Mouse (Mus musculus): ENCODE measurements around the gene Gabrd.
"Not testable (repeated sequence)": the region's sequence is repeated elsewhere in the genome, so short reads cannot be mapped to it uniquely, and the experiment has no call there.

The Gabrd gene

DNA sequence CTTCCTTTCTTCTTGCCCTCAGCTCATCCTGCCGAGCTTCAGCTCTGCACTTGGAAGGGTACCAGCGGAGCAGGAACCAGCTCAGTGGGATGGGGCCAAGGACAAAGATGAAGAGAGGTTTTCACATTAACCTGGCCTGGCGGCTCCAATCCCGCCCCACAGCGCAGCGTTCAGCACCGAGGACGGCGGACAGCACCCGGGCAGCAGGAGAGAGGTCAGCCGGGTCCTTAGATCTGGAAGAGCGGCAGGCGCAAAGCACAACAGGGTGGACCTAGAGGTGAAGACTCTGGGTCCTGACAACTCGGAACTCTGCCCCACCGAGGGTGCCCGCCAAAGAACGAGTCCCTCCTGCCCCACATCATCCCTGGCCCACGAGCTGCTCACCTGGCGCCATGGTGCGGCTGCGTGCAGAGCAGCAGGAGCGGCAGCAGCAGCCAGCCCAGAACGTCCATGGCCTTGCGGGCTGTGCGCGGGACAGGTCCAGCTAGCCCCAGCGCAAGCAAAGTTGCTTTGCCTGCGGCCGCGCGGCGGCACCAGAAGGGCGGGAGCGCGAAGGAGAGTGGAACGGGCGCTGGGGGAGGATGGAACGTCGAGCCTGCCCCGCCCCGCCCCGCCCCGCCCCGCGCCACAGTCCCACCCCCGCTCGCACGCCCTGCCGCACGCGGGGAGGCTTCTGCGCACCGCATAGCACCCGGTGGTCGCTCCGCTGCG lies at the start of gene Gabrd:
Gene Gabrd, minus strand, starts transcription at position 602 of the 711 bp plus-strand sequence.
- peak; percentile 10 for DNase-seq (ENCODE audit: low read depth)

DNA sequence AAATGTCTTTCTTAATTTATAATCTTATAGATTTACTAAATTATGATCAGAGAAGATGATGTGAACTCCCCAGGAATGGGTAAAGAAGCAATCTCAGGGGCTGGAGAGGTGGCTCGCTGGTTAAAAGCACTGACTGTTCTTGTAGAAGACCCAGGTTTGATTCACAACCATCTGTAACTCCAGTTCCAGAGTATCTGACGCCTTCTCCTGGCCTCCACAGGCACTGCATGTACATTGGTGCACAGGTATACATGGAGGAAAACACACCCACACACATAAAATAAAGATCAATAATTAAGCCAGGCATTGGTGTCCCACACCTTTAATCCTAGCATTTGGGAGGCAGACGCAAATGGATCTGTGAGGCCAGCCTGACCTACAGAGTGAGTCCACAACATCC lies 44.9 kb upstream of the Gabrd start:
- DNase-seq (ENCODE audit: low read depth), result no peak

DNA sequence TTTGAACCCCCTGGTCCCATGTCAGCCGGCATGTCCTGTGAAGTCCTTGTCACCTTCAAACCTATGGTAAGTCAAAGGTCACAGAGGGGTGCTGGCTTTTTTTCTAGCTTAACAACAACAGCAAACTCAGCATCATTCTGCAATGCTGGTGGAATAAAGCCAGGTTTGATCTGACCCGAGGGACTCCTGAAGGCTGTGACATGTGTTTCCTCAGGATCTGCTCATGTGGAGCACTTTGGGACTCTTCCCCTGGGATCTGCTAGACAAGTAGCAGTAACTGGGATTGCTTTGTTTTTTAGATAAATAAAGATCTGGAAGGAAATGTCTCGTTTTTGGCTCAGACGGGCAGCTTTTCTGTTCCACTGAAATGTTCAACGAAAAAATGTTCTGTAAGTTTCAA lies 36.1 kb upstream of the Gabrd start:
- DNase-seq (ENCODE audit: low read depth), result no peak

DNA sequence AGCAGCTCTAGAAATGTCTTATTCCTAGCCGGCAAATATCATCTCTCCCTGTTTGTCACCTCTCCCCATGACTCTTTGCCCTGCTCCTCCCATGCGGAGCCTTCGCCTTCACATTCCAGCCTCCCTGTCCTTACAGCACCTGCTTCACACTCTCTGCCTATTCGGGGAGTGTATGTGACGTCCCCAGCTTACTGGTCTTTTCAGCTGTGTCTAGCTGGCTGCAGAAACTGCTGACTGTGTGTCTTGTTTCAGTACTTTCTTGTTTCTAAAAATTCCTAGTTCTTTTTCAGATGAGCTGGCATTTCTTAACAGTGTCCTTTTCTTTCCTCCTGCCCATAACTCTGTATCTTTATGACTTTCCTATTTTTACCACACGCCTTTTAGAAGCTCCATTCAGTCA lies 34.4 kb upstream of the Gabrd start:
- DNase-seq (ENCODE audit: low read depth), result no peak

DNA sequence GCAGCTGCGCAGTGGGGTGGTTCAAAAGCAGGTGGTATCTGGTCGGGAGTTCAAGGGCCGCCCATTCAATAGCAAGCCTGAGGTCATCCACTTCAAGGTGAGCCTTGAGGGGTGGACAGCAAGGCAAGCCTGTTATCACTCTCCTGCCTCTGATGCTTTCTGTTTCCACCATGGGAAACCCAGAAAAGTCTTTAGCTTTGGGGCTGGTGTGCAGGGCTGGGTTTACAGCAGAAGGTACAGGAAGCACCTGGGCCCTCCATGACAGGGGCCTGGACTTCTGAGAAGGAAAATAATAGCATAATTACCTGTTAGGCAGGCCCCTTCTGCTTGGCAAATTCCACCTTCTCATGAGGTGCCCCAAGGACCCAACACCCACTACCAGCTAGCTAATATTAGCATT lies 31.3 kb upstream of the Gabrd start:
- no peak for DNase-seq (ENCODE audit: low read depth)

DNA sequence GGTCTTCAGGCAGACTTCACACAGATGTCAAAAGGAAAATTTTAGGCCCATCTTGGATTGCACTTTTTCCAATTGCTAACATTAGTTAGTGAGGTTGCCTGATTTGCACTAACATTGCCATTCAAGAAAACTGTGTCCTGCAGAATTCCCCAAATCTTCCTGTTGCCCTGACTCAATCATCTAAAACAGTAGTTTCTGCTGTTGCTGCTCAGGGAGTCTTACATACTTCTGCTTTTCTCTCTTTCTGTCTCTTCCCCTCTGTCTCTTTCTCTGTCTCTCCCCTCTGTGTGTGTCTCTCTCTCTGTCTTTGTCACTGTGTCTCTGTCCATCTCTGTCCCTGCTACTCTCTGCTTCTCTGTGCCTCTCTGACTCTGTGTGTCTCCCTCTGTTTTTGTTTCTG lies 30.5 kb upstream of the Gabrd start:
- DNase-seq (ENCODE audit: low read depth), result no peak

DNA sequence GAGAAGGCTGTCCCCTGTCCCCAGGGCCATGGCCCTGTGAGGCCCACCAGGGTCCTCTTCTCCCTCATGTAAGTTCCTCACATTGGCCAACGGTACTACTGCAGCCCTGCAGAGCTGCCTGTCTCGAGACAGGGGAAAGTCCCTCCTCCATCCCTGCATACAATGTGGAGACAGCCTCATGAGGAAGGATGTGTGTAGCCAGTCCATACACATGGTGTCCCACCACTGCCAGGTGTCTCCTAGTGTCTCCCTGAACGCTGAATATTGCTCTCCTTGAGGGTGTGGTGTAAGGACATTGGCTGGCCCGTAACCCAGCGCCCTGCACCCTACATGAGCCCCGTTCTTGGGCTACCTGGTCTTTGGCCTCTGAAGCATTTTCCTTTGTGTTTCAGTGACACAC lies 28.4 kb upstream of the Gabrd start:
- DNase-seq (ENCODE audit: low read depth), result no peak

DNA sequence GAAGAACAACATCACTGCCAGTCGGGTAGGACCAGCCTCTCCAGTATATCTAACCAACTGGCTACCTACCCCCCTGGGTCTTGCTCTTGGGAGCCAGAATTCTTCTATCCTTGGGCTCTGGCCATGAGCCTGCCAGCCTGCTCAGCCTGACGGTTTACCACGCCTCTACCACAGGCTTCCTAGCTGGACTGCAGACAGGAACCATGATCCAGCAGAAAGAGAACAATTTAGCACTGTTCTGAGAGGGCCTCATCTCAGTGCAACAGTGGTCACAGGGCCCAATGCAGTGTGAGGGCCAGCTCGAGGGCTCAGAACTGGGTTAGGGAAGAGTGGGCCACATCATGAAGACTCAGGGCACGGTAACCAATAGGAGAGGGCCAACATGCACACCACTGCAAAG lies 26.1 kb upstream of the Gabrd start:
- no peak for DNase-seq (ENCODE audit: low read depth)

GRCm38 (mm10) chr4:155421412-155422370 lies 23.8 kb upstream of the Gabrd start:
- not testable (repeated sequence) for DNase-seq (ENCODE audit: low read depth)

DNA sequence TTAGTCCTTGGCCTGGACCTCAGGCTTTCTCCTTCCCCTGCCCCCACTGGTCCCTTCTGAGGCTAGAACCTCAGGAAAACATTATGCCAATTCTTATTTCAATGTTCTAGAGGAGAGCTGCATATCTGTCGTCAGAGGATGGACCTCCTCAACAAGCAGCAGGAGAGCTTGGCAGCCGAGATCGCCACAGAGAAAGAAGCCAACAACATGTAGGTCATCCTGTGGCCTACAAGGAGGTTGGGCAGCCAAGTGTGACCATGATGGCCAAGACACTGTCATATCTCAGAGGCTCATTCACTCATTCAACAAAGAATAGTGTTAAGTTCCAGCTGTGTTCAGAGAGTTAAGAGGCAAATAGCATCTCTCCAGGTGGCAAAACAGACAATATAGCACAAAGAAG lies 22.2 kb upstream of the Gabrd start:
- DNase-seq (ENCODE audit: low read depth), result no peak

DNA sequence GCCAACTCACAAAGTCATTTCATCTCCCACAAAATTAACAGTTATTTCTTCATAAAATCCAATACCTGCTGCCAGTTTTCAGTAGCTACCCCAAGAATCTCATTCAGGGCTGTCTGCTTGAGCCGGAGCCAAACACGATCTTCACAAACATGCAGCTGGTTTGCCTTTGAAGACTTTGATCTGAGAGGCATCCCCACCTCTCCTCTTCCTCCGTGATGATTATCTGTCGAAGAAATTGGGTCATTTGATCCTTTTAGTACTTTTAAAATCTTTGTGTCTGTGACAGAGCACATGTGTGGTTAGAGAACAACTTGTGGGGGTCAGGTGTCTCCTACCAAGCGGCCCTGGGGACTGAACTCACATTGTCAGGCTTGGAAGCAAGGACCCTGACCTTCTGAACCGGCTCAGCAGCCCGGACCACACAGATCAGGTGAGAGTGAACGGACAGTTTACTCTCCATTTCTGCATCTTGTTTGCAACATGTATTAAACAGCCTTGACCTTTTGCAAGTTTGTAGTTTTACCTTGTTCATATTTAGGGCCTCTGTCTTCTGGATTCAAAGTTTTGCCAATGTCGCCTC lies 16.8 kb upstream of the Gabrd start:
- DNase-seq (ENCODE audit: low read depth), result no peak

DNA sequence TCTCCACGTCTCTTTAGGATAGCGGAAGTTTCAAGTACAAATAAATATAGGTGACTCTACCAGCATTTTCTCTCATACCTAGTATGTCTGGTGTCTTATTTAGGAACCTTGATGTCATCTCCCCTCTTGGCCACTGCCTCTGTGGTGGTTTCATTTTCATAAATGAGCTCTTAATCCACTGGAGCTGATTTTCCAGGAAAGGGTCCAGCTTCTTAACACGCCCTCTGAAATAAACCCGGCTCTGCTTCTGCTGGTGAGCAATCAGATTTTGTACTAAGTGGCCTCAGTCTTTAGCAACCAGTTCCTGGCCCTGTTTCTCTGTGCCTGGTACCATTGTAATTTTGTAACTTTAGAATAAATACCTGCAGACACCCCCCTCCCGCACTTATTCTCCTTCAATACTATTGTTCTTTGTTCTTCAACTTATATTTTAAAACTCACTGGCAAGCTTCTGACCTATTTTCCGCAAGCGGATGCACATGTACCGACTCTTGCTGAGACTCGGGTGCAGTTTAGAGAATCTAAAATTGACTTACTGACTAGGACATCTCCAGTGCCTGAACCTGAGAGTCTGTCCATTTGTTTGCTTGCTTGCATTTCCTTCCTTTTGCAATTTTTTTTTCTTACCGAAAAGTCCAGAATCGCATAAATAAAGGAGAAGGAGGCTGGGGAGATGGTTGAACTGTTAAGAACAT lies 15.9 kb upstream of the Gabrd start:
- no peak for DNase-seq (ENCODE audit: low read depth)

DNA sequence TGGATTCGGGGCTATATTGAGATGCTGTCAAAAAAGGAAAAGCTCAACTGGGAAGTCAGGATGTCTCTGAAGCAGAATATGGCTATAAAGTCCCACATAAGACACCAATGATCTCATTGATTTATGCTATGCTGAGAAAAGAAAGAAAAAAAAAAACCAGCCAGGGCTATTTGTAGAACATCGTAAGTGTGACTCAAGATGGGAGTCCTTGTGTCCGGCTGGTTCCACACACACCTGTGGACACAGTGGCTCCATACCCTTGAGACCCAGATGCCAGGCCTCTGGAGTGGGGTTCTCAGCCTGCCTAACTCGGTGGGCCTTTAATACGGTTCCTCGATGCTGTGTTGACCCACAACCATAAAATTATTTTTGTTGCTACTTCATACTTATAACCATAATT lies 14.2 kb upstream of the Gabrd start:
- no peak for DNase-seq (ENCODE audit: low read depth)

DNA sequence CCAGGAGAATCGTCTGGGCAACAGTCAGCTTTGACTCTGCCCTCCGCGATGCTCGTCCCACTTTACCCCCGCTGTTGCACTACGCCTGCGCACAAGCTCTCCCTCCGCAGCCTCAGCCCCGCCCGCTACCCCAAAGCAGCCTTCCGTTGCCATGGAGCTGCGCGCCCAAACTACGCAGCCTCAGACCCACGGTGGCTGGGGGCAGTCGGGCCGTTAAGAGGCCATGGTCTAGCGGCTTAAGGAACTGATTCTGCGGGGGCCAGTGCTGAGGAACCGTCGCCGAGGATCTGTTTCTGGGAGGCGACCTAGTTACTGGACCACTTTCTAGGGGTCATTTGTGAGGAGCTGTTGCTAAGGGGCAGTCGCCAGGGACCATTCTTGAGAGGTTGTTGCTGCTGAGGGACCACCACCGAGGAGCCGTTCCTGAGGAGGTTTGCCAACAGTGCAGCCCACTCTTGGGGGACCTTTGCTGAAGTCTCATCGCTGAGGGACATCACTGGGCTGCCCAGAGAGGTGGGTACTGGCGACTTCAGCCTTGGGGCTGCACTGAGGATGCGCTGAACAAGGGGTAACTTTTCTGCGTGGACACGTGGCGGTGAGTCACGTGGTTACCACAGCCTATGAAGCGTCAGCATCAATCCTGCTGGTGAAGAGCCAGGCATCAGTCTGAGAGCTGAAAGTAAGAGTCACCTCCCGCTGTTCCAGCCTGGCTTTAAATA lies 11.3 kb upstream of the Gabrd start, which contains the start of gene Cfap74:
Gene Cfap74, plus strand, starts transcription at position 133 of the 719 bp plus-strand sequence.
- no peak for DNase-seq (ENCODE audit: low read depth)

- DNase-seq (ENCODE audit: low read depth), result no peak
Measured at GRCm38 (mm10) chr4:155408695-155409057, 10.8 kb upstream of the Gabrd start.

DNA sequence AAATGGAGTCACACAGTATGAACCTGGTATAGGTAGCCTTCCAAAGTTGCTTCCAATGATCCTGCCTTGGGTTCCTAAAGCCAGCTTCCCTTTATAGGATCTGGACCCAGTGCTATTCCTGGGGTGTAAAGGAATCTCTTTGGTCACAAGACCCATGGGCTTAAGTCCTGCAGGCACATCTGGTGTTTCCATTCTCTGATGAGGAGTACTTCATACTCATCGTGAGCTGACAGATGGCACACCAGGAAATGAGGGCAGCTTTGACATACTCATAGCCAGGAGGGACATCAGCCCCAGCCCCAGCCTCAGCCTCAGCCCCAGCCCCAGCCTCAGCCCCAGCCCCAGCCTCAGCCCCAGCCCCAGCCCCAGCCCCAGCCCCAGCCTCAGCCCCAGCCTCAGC lies 4.6 kb upstream of the Gabrd start:
- DNase-seq (ENCODE audit: low read depth), result no peak

DNA sequence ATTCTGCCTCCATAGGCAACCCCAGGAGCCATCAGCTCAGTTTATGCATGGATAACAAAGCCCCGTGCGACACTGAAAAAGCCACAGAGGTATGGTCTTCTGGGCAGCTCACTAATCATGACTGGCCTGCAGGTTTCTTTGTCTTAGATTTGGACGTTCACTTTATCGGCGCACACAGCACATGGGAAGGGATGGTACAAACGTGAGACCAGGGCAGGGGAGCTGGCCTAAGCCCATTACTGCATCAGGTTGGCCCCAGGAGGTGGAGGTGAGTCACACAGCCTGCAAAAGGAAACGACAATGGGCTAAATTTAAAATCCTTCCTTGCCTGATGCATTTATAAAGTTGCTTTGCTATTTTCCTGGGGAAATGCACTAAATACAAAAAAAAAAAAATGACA lies 3.2 kb upstream of the Gabrd start:
- DNase-seq (ENCODE audit: low read depth), result no peak

DNA sequence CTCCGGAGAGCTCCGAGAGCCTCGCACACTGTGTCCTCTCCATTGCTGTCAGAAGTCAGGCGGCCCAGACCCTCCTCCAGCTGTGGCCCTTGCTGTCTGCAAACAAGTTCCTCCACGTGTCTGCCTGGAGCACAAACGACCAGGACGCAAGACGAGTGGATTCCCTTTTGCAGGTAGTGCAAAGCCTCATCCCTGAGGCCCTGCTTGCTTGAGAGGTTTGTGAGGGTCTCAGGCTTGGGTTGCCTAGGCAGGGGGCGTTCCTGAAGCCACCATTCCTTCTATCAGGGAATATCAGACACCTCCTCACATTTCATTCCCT lies 269 bp upstream of the Gabrd start:
- no peak for DNase-seq (ENCODE audit: low read depth)

DNA sequence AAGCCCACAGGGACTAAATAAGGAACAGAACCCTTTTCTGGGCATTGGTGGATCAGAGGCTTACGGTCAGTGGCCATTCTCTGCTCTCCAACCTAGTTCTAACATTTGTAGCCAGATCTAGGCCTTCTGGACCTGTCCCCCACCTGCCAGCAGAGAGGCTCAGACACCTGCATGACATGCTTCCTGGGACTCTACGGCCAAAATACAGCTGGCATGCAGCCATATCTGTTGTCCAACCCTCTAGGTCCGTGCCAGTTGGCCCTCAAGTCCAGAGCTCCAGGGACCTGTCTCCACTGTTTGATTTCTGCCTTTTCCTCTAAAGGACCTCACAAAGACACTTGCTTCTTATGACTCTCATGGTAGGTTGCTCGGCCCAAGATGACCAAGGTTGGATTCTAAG lies 1.2 kb downstream of the Gabrd start:
- no peak for DNase-seq (ENCODE audit: low read depth)

DNA sequence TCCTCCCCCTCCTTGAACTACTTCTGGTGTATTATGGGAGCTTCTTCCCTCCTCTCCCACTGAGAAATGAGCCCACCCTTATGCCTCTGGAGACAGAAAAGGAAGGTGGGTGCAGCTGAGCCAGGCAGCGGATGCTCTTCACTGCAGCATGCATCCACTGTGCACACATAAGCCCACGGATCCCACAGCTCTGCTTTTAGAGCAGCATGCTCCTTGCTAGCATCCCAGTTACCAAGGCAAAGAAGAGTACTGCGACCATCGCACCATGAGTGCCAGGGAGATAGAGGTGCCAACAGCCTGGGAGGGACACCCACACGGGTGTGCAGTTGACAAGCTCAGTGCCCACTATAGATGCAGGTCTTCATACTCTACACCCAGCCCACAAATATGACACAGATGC lies 2.4 kb downstream of the Gabrd start:
- no peak for DNase-seq (ENCODE audit: low read depth)

DNA sequence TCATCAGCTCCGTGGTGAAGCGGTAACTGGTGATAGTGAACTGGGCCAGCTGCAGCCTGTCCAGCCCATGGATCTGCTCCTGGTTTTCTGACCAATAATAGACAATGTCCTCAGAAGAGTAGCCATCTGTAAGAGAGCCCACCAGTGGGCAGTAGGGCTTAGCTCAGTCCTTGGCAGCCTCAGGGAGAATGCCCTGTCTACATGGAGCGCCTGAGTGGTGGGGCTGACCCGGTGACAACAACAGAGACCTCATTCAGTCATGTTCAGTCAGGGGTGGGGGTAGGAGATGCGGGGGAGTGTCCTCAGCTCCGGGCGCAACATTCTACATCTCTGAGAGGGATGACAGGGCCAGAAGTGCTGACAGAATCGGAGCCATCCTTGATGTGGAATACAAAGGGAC lies 10.7 kb downstream of the Gabrd start:
- DNase-seq (ENCODE audit: low read depth), result no peak

GRCm38 (mm10) chr4:155383326-155383725 lies 14.6 kb downstream of the Gabrd start:
- DNase-seq (ENCODE audit: low read depth), result no peak

Data from c-Kit-positive CD71-positive TER-119-negative erythroid progenitor cells, embryonic 14.5 days (primary cell).